Mouse (Mus musculus) thymus, adult 2 months (tissue): ENCODE results near the gene Arntl. TPM values are rescaled to one million over a fixed set of nuclear protein-coding genes. Genes with fewer than 3 reads are reported as not detected.

Experiments used
- DNase-seq: peaks from one replicate; pipeline ENCODE4 v3.0.0; 2021
- H3K27ac ChIP-seq: fragments of 200-500 bp; 2 replicates; pipeline ENCODE4 v1.5.1; 2012; ENCODE audit warnings: low read length, control low read depth; ENCODE audit not compliant: control insufficient read depth, insufficient read depth
- H3K27me3 ChIP-seq: fragments of 200-500 bp; 2 replicates; pipeline ENCODE4 v1.6.1; 2012; ENCODE audit warnings: mild to moderate bottlenecking, low read length, moderate library complexity, mixed read lengths; ENCODE audit not compliant: control insufficient read depth, insufficient read depth
- H3K36me3 ChIP-seq: fragments of 200-500 bp; 2 replicates; pipeline ENCODE4 v1.6.1; 2012; ENCODE audit warnings: mild to moderate bottlenecking, low read length, moderate library complexity; ENCODE audit not compliant: control insufficient read depth, insufficient read depth
- H3K4me1 ChIP-seq: fragments of 200-500 bp; replicated peaks from 2 replicates; pipeline ENCODE4 v1.6.1; 2012; ENCODE audit warnings: low read length; ENCODE audit not compliant: control insufficient read depth, insufficient read depth
- H3K4me3 ChIP-seq: fragments of 200-500 bp; 2 replicates; pipeline ENCODE4 v1.5.1; 2012; ENCODE audit warnings: mild to moderate bottlenecking, low read length, control low read depth, moderate library complexity; ENCODE audit not compliant: control insufficient read depth, insufficient read depth
- CTCF ChIP-seq: fragments of 200-500 bp; IDR thresholded peaks from 2 replicates; pipeline ENCODE4 v1.5.1; 2012; ENCODE audit warnings: mild to moderate bottlenecking, control low read depth, low read length, moderate library complexity, borderline replicate concordance; ENCODE audit not compliant: control insufficient read depth, poor library complexity, insufficient read depth; ENCODE audit errors: extremely low read depth
- POLR2A ChIP-seq: fragments of 200-500 bp; IDR thresholded peaks from 2 replicates; pipeline ENCODE4 v1.6.1; 2012; ENCODE audit warnings: mild to moderate bottlenecking, low read length, control low read depth, moderate library complexity; ENCODE audit not compliant: control insufficient read depth, poor library complexity, insufficient read depth; ENCODE audit errors: extremely low read depth
- WGBS: fragments of 180-500 bp; shearing (Covaris S2); methylation state at CpG from one replicate; pipeline ENCODE4 v1.1.7; 2018; 5-methylcytosine and 5-hydroxymethylcytosine counted together
- polyA plus RNA-seq: library from polyadenylated mRNA; depleted of rRNA; stranded (reverse); fragments of >200 nt; gene quantifications from 2 replicates; pipeline ENCODE4 v1.2.3, GENCODE M21; 2012; rRNA removed

Gene Arntl
- polyA plus RNA-seq, 1 experiment = 43.9 TPM

DNA sequence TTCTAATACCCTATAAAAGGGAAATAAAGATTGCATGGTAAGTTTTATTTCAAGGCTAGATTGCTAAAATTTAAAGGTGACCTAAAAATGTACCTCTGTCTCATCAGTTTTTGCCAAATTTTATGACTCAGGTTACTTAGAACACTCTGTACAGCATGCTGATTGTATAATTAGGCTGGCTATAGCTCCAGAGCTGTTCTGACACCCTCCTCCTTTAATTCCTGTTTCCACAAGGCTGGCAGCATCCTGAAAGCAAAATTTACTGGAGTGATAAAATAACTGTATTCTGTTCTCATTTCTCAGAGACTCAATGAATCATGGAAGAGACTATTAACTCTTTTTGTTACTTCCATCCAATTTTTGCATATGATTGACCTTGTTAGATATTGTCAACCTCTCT lies 126.8 kb downstream of the Arntl start:
- Histone ChIP-seq H3K4me1 (no peaks in the 10 kb centered on the region), H3K27me3 (no peaks in the 10 kb centered on the region), H3K27ac (no peak overlapping the region), H3K4me3 (no peak overlapping the region), H3K36me3 (peaks cover 6% of the 10 kb centered on the region; the same call in 1 of the 2 replicates)
- TF ChIP-seq POLR2A = no peak
- TF ChIP-seq CTCF = no peak
- no peak for DNase-seq

- Histone ChIP-seq H3K4me1 (no peaks in the 10 kb centered on the region), H3K36me3 (peaks cover 6% of the 10 kb centered on the region; the same call in 1 of the 2 replicates), H3K27me3 (no peaks in the 10 kb centered on the region), H3K27ac (no peak overlapping the region), H3K4me3 (no peak overlapping the region)
- DNase-seq = no peak
- TF ChIP-seq CTCF (no peak), POLR2A (no peak)
- 94% methylated on average over 8 of the region's 8 CpGs for WGBS
These were observed 128.0 kb downstream of the Arntl start for GRCm38 (mm10) chr7:113335250-113335649.

- Histone ChIP-seq H3K4me3 (no peak overlapping the region), H3K36me3 (no peaks in the 10 kb centered on the region), H3K4me1 (no peaks in the 10 kb centered on the region), H3K27ac (no peak overlapping the region), H3K27me3 (no peaks in the 10 kb centered on the region)
- DNase-seq = no peak
- TF ChIP-seq CTCF (no peak), POLR2A (no peak)
- 88% methylated on average over 4 of the region's 4 CpGs for WGBS
These were observed 140.0 kb downstream of the Arntl start for GRCm38 (mm10) chr7:113347271-113347670.

DNA sequence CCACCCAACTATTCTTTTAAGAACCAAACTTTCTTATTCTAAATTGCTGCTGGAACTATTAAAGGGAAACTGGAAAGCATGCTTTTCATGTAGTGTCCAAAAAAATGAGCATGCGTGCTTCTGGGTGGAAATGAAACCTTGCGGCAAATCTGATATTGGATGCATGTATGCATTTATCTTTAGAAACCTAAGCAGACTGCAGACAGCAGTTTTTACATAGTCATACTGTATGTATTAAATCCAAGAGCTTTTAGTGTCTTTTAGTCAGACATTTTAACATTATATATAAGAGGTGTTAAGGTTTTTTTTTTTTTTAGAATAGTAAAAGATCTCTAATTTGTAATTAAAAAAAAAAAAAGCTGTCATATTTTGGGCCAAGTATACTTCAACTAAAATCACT lies 140.4 kb downstream of the Arntl start:
- no peak for DNase-seq
- Histone ChIP-seq H3K4me3 (no peak overlapping the region), H3K27ac (no peak overlapping the region), H3K36me3 (no peaks in the 10 kb centered on the region), H3K4me1 (no peaks in the 10 kb centered on the region), H3K27me3 (no peaks in the 10 kb centered on the region)
- no peak for TF ChIP-seq POLR2A
- TF ChIP-seq CTCF = no peak
- WGBS = 98% methylated on average over 2 of the region's 2 CpGs

- Histone ChIP-seq H3K4me3 (no peak overlapping the region), H3K4me1 (no peaks in the 10 kb centered on the region), H3K27me3 (no peaks in the 10 kb centered on the region), H3K27ac (no peak overlapping the region), H3K36me3 (no peaks in the 10 kb centered on the region)
- no peak for DNase-seq
- TF ChIP-seq CTCF (no peak), POLR2A (no peak)
- 100% methylated on average over 1 of the region's 1 CpGs for WGBS
These were observed 141.8 kb downstream of the Arntl start for GRCm38 (mm10) chr7:113349089-113349488.

Other genes starting within 250 kb of the Arntl start
- 13.3 and 15.0 TPM in 2 replicates for gene Btbd10, start 161.9 kb downstream of the Arntl start, polyA plus RNA-seq
- 2.8 and 7.7 TPM in 2 replicates for gene Pth, start 181.1 kb downstream of the Arntl start, polyA plus RNA-seq